Mouse (Mus musculus): ENCODE measurements around the gene Kri1. TPM values are rescaled to one million over a fixed set of nuclear protein-coding genes. Genes with fewer than 3 reads are reported as not detected.
"Not testable (repeated sequence)": the region's sequence is repeated elsewhere in the genome, so short reads cannot be mapped to it uniquely, and the experiment has no call there.

Kri1 gene
- polyA plus RNA-seq, 1 experiment from 2014 or later, result 16.8 TPM

GRCm38 (mm10) chr9:21256349-21256748, 31.4 kb downstream of the Kri1 start:
- not testable (repeated sequence) for H3K9me3 ChIP-seq (ENCODE audit: control insufficient read depth, low read length); H3K9ac ChIP-seq (ENCODE audit: low read depth, low read length); H3K4me1 ChIP-seq (ENCODE audit: control insufficient read depth, insufficient read depth, low read depth, low read length); H3K4me2 ChIP-seq (ENCODE audit: low read length); H3K4me3 ChIP-seq (ENCODE audit: low read length); H3K27me3 ChIP-seq (replicated peaks; ENCODE audit: control insufficient read depth, insufficient read depth, low read length); H3K27ac ChIP-seq (ENCODE audit: low read depth, low read length); H3K36me3 ChIP-seq (ENCODE audit: control insufficient read depth, insufficient read depth, low read length); ATAC-seq
- WGBS, result 83% methylated on average over 4 of the region's 4 CpGs

GRCm38 (mm10) chr9:21254690-21255089, 33.1 kb downstream of the Kri1 start:
- peaks cover 5% of the 10 kb centered on the region for H3K27me3 ChIP-seq (replicated peaks; ENCODE audit: control insufficient read depth, insufficient read depth, low read length)
- H3K4me2 ChIP-seq (ENCODE audit: low read length), result no peak overlapping the region
- no peak for ATAC-seq
- no peaks in the 10 kb centered on the region for H3K9me3 ChIP-seq (ENCODE audit: control insufficient read depth, low read length)
- no peak overlapping the region for H3K9ac ChIP-seq (ENCODE audit: low read depth, low read length)
- H3K36me3 ChIP-seq (ENCODE audit: control insufficient read depth, insufficient read depth, low read length), result no peaks in the 10 kb centered on the region
- no peaks in the 10 kb centered on the region for H3K4me1 ChIP-seq (ENCODE audit: control insufficient read depth, insufficient read depth, low read depth, low read length)
- H3K4me3 ChIP-seq (ENCODE audit: low read length), result no peak overlapping the region
- no peak overlapping the region for H3K27ac ChIP-seq (ENCODE audit: low read depth, low read length)

GRCm38 (mm10) chr9:21251116-21251735, 36.5 kb downstream of the Kri1 start:
- no peak; the same call in 1 of the 2 replicates for ATAC-seq
- H3K4me1 ChIP-seq (ENCODE audit: control insufficient read depth, insufficient read depth, low read depth, low read length), result peaks cover 3% of the 10 kb centered on the region; the same call in 1 of the 2 replicates
- peaks cover 35% of the 10 kb centered on the region for H3K27me3 ChIP-seq (replicated peaks; ENCODE audit: control insufficient read depth, insufficient read depth, low read length)
- no peak overlapping the region for H3K4me2 ChIP-seq (ENCODE audit: low read length)
- no peak overlapping the region for H3K9ac ChIP-seq (ENCODE audit: low read depth, low read length)
- no peak overlapping the region for H3K4me3 ChIP-seq (ENCODE audit: low read length)
- no peaks in the 10 kb centered on the region for H3K9me3 ChIP-seq (ENCODE audit: control insufficient read depth, low read length)
- no peak overlapping the region for H3K27ac ChIP-seq (ENCODE audit: low read depth, low read length)
- no peaks in the 10 kb centered on the region for H3K36me3 ChIP-seq (ENCODE audit: control insufficient read depth, insufficient read depth, low read length)
- WGBS, result 67% methylated on average over 13 of the region's 13 CpGs

GRCm38 (mm10) chr9:21250509-21250908, 37.3 kb downstream of the Kri1 start:
- no peak overlapping the region for H3K4me2 ChIP-seq (ENCODE audit: low read length)
- H3K4me1 ChIP-seq (ENCODE audit: control insufficient read depth, insufficient read depth, low read depth, low read length), result peaks cover 3% of the 10 kb centered on the region; the same call in 1 of the 2 replicates
- H3K36me3 ChIP-seq (ENCODE audit: control insufficient read depth, insufficient read depth, low read length), result no peaks in the 10 kb centered on the region
- H3K27ac ChIP-seq (ENCODE audit: low read depth, low read length), result no peak overlapping the region
- no peak overlapping the region for H3K4me3 ChIP-seq (ENCODE audit: low read length)
- no peak overlapping the region for H3K9ac ChIP-seq (ENCODE audit: low read depth, low read length)
- 49% methylated on average over 2 of the region's 2 CpGs for WGBS
- no peak for ATAC-seq
- H3K27me3 ChIP-seq (replicated peaks; ENCODE audit: control insufficient read depth, insufficient read depth, low read length), result peaks cover 41% of the 10 kb centered on the region
- no peaks in the 10 kb centered on the region for H3K9me3 ChIP-seq (ENCODE audit: control insufficient read depth, low read length)

DNA sequence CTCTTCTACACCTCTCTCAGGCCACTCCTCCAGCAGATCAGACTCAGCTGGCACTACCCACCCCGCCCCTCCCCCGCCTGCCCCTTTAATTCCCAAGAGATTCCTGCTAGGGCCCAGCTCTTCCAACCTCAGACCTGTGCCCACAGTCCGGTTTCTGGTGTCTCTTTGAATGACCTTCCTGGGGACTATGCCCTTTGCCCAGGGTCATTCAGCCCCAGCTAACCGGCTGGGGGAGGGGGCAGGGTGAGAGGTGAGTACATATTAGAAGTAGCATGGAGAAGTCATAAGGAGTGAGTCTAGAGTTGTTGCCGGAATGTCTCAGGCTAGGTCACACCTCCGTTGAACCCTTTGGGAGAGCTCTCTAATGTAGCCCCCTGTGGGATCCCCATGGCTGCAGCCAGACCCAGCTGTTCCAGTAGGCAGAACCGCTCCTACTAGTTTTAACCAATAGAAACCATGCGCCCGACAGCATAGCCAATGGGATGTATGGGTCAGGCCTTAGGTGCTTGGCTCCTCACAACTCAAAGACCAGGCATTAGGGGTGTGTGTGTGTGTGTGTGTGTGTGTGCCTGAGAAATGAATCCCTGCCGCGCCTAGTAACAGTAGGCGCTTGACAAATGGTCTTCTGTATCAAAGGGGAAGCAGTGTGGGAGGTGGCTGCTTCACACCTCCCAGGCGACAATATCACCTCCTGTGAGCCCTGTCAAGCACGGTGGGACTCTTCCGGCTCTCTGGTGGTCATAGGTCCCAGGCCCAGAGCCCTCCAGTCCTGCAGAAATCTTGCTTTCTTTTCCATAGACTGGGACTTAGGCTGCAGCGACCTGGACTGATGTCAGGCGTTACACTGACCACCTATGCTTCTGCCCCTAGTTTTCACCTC, 37.9 kb downstream of the Kri1 start:
- no peaks in the 10 kb centered on the region for H3K9me3 ChIP-seq (ENCODE audit: control insufficient read depth, low read length)
- 39% methylated on average over 17 of the region's 17 CpGs for WGBS
- H3K27me3 ChIP-seq (replicated peaks; ENCODE audit: control insufficient read depth, insufficient read depth, low read length), result peaks cover 46% of the 10 kb centered on the region
- H3K36me3 ChIP-seq (ENCODE audit: control insufficient read depth, insufficient read depth, low read length), result no peaks in the 10 kb centered on the region
- no peak overlapping the region for H3K27ac ChIP-seq (ENCODE audit: low read depth, low read length)
- no peak overlapping the region for H3K9ac ChIP-seq (ENCODE audit: low read depth, low read length)
- peaks cover 9% of the 10 kb centered on the region for H3K4me1 ChIP-seq (ENCODE audit: control insufficient read depth, insufficient read depth, low read depth, low read length)
- no peak overlapping the region for H3K4me2 ChIP-seq (ENCODE audit: low read length)
- no peak overlapping the region for H3K4me3 ChIP-seq (ENCODE audit: low read length)
- 0 out of 2 replicates have a peak, but pooled peaks have one; percentile 25 for ATAC-seq

DNA sequence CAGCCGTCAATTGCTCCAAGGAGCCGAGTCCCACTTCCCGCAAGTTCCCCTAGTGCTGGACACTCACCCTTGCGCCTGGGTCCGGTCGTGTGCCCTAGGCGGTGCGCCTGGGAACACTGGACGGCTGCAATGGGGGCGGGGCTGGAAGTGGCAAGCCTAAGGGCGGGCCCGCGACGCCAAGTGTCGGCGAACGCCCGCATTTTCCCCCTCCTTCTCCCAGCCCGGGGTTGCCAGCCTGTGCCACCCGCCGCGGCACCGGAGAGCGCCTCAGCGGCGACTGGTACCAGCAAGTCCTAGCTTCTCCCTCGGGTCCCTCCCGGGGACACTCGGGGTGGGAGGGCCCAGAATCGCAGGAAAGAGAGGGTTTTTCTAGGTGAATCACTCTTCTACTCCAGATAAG, 39.4 kb downstream of the Kri1 start, which contains the start of gene S1pr5:
TSS of gene S1pr5 (minus strand) at position 118 of the 400 bp plus-strand sequence.
- peaks cover 12% of the 10 kb centered on the region for H3K4me1 ChIP-seq (ENCODE audit: control insufficient read depth, insufficient read depth, low read depth, low read length)
- no peaks in the 10 kb centered on the region for H3K36me3 ChIP-seq (ENCODE audit: control insufficient read depth, insufficient read depth, low read length)
- no peak for ATAC-seq
- peak within 1 kb of the TSS; percentile 16 for H3K4me2 ChIP-seq (ENCODE audit: low read length)
- no peak within 1 kb of the TSS; the same call in 1 of the 2 replicates for H3K4me3 ChIP-seq (ENCODE audit: low read length)
- 1% methylated on average over 19 of the region's 30 CpGs for WGBS
- peaks cover 50% of the 10 kb centered on the region for H3K27me3 ChIP-seq (replicated peaks; ENCODE audit: control insufficient read depth, insufficient read depth, low read length)
- no peak within 1 kb of the TSS for H3K27ac ChIP-seq (ENCODE audit: low read depth, low read length)
- no peak within 1 kb of the TSS for H3K9ac ChIP-seq (ENCODE audit: low read depth, low read length)
- no peaks in the 10 kb centered on the region for H3K9me3 ChIP-seq (ENCODE audit: control insufficient read depth, low read length)

GRCm38 (mm10) chr9:21246342-21246741, 41.4 kb downstream of the Kri1 start:
- WGBS, result 76% methylated on average over 1 of the region's 1 CpGs
- Histone ChIP-seq H3K4me1 (ENCODE audit: control insufficient read depth, insufficient read depth, low read depth, low read length) (peaks cover 12% of the 10 kb centered on the region), H3K9ac (ENCODE audit: low read depth, low read length) (no peak overlapping the region), H3K4me3 (ENCODE audit: low read length) (no peak overlapping the region), H3K27ac (ENCODE audit: low read depth, low read length) (no peak overlapping the region), H3K36me3 (ENCODE audit: control insufficient read depth, insufficient read depth, low read length) (no peaks in the 10 kb centered on the region), H3K9me3 (ENCODE audit: control insufficient read depth, low read length) (no peaks in the 10 kb centered on the region; the same call in 1 of the 2 replicates), H3K4me2 (ENCODE audit: low read length) (no peak overlapping the region), H3K27me3 (replicated peaks; ENCODE audit: control insufficient read depth, insufficient read depth, low read length) (peaks cover 59% of the 10 kb centered on the region)
- ATAC-seq, result no peak

GRCm38 (mm10) chr9:21245113-21245487, 42.7 kb downstream of the Kri1 start:
- Histone ChIP-seq H3K27ac (ENCODE audit: low read depth, low read length) (peak overlapping the region; percentile 70), H3K9ac (ENCODE audit: low read depth, low read length) (peak overlapping the region; percentile 54), H3K27me3 (replicated peaks; ENCODE audit: control insufficient read depth, insufficient read depth, low read length) (peaks cover 58% of the 10 kb centered on the region), H3K4me2 (ENCODE audit: low read length) (peak overlapping the region; percentile 87), H3K36me3 (ENCODE audit: control insufficient read depth, insufficient read depth, low read length) (no peaks in the 10 kb centered on the region), H3K4me3 (ENCODE audit: low read length) (peak overlapping the region; percentile 51), H3K9me3 (ENCODE audit: control insufficient read depth, low read length) (no peaks in the 10 kb centered on the region; the same call in 1 of the 2 replicates), H3K4me1 (ENCODE audit: control insufficient read depth, insufficient read depth, low read depth, low read length) (peaks cover 12% of the 10 kb centered on the region)
- under 1% methylated on average over 16 of the region's 16 CpGs for WGBS
- ATAC-seq, result no peak; the same call in 1 of the 2 replicates
